Mouse (Mus musculus): Measurements from ENCODE around the gene Wnt5b. TPM values are rescaled to one million over a fixed set of nuclear protein-coding genes. Genes with fewer than 3 reads are reported as not detected.

The Wnt5b gene
- polyA plus RNA-seq, 1 experiment from 2014 or later: 5.8 TPM

GRCm38 (mm10) chr6:119472705-119473104, 71.4 kb downstream of the Wnt5b start:
- peaks cover 12% of the 10 kb centered on the region for H3K4me1 ChIP-seq (replicated peaks)
- H3K4me2 ChIP-seq: no peak overlapping the region
- H3K36me3 ChIP-seq: no peaks in the 10 kb centered on the region
- H3K9ac ChIP-seq: no peak overlapping the region
- 69% methylated on average over 3 of the region's 3 CpGs for WGBS
- no peaks in the 10 kb centered on the region for H3K27me3 ChIP-seq
- H3K27ac ChIP-seq: no peak overlapping the region
- no peak for ATAC-seq (replicated peaks; ENCODE audit: insufficient number of reproducible peaks, insufficient read depth, low FRiP score, low read depth)
- H3K9me3 ChIP-seq (replicated peaks): no peaks in the 10 kb centered on the region
- no peak overlapping the region for H3K4me3 ChIP-seq

- no peak overlapping the region for H3K9ac ChIP-seq
- no peak overlapping the region for H3K4me2 ChIP-seq
- ATAC-seq (replicated peaks; ENCODE audit: insufficient number of reproducible peaks, insufficient read depth, low FRiP score, low read depth): no peak
- peaks cover 13% of the 10 kb centered on the region for H3K4me1 ChIP-seq (replicated peaks)
- no peaks in the 10 kb centered on the region for H3K9me3 ChIP-seq (replicated peaks)
- H3K36me3 ChIP-seq: no peaks in the 10 kb centered on the region
- no peak overlapping the region for H3K4me3 ChIP-seq
- no peak overlapping the region for H3K27ac ChIP-seq
- H3K27me3 ChIP-seq: no peaks in the 10 kb centered on the region
- 29% methylated on average over 5 of the region's 5 CpGs for WGBS
These were observed 72.0 kb downstream of the Wnt5b start for GRCm38 (mm10) chr6:119472135-119472534.

- H3K4me3 ChIP-seq: no peak overlapping the region
- WGBS: 77% methylated on average over 3 of the region's 3 CpGs
- no peaks in the 10 kb centered on the region for H3K36me3 ChIP-seq
- H3K27me3 ChIP-seq: no peaks in the 10 kb centered on the region
- no peak overlapping the region for H3K9ac ChIP-seq
- no peak overlapping the region for H3K4me2 ChIP-seq
- no peaks in the 10 kb centered on the region for H3K9me3 ChIP-seq (replicated peaks)
- peaks cover 16% of the 10 kb centered on the region for H3K4me1 ChIP-seq (replicated peaks)
- ATAC-seq (replicated peaks; ENCODE audit: insufficient number of reproducible peaks, insufficient read depth, low FRiP score, low read depth): no peak
- H3K27ac ChIP-seq: no peak overlapping the region
These were observed 73.4 kb downstream of the Wnt5b start for GRCm38 (mm10) chr6:119470777-119471176.

GRCm38 (mm10) chr6:119467785-119468059, 76.4 kb downstream of the Wnt5b start:
- Histone ChIP-seq H3K9me3 (replicated peaks) (no peaks in the 10 kb centered on the region), H3K27me3 (no peaks in the 10 kb centered on the region), H3K36me3 (no peaks in the 10 kb centered on the region), H3K4me2 (no peak overlapping the region), H3K9ac (no peak overlapping the region), H3K27ac (peak overlapping the region; percentile 74), H3K4me3 (no peak overlapping the region), H3K4me1 (replicated peaks) (peaks cover 9% of the 10 kb centered on the region)
- no peak for ATAC-seq (replicated peaks; ENCODE audit: insufficient number of reproducible peaks, insufficient read depth, low FRiP score, low read depth)
- 73% methylated on average over 2 of the region's 2 CpGs for WGBS

GRCm38 (mm10) chr6:119466921-119467784, 77.0 kb downstream of the Wnt5b start:
- H3K4me3 ChIP-seq: no peak overlapping the region
- H3K4me2 ChIP-seq: no peak overlapping the region
- H3K9me3 ChIP-seq (replicated peaks): no peaks in the 10 kb centered on the region
- H3K4me1 ChIP-seq (replicated peaks): peaks cover 9% of the 10 kb centered on the region
- H3K27me3 ChIP-seq: no peaks in the 10 kb centered on the region
- no peak overlapping the region for H3K9ac ChIP-seq
- ATAC-seq (replicated peaks; ENCODE audit: insufficient number of reproducible peaks, insufficient read depth, low FRiP score, low read depth): no peak
- no peaks in the 10 kb centered on the region for H3K36me3 ChIP-seq
- WGBS: 35% methylated on average over 10 of the region's 10 CpGs
- peak overlapping the region; percentile 74 for H3K27ac ChIP-seq

GRCm38 (mm10) chr6:119466161-119466560, 78.0 kb downstream of the Wnt5b start:
- H3K36me3 ChIP-seq: no peaks in the 10 kb centered on the region
- H3K4me1 ChIP-seq (replicated peaks): peaks cover 9% of the 10 kb centered on the region
- H3K4me2 ChIP-seq: no peak overlapping the region
- no peak overlapping the region for H3K27ac ChIP-seq
- H3K4me3 ChIP-seq: no peak overlapping the region
- no peaks in the 10 kb centered on the region for H3K9me3 ChIP-seq (replicated peaks)
- ATAC-seq (replicated peaks; ENCODE audit: insufficient number of reproducible peaks, insufficient read depth, low FRiP score, low read depth): no peak
- WGBS: 88% methylated on average over 1 of the region's 1 CpGs
- no peaks in the 10 kb centered on the region for H3K27me3 ChIP-seq
- H3K9ac ChIP-seq: no peak overlapping the region

- no peak for ATAC-seq (replicated peaks; ENCODE audit: insufficient number of reproducible peaks, insufficient read depth, low FRiP score, low read depth)
- H3K36me3 ChIP-seq: no peaks in the 10 kb centered on the region
- H3K27me3 ChIP-seq: no peaks in the 10 kb centered on the region
- H3K4me2 ChIP-seq: no peak overlapping the region
- 76% methylated on average over 5 of the region's 5 CpGs for WGBS
- no peaks in the 10 kb centered on the region for H3K4me1 ChIP-seq (replicated peaks)
- no peak overlapping the region for H3K9ac ChIP-seq
- H3K27ac ChIP-seq: no peak overlapping the region
- no peaks in the 10 kb centered on the region for H3K9me3 ChIP-seq (replicated peaks)
- no peak overlapping the region for H3K4me3 ChIP-seq
These were observed 83.8 kb downstream of the Wnt5b start for GRCm38 (mm10) chr6:119460391-119460790.

GRCm38 (mm10) chr6:119459041-119459440, 85.1 kb downstream of the Wnt5b start:
- no peak for ATAC-seq (replicated peaks; ENCODE audit: insufficient number of reproducible peaks, insufficient read depth, low FRiP score, low read depth)

GRCm38 (mm10) chr6:119458166-119458565, 86.0 kb downstream of the Wnt5b start:
- 67% methylated on average over 8 of the region's 8 CpGs for WGBS
- H3K27ac ChIP-seq: no peak overlapping the region
- H3K4me3 ChIP-seq: no peak overlapping the region
- no peak for ATAC-seq (replicated peaks; ENCODE audit: insufficient number of reproducible peaks, insufficient read depth, low FRiP score, low read depth)
- H3K36me3 ChIP-seq: no peaks in the 10 kb centered on the region
- H3K27me3 ChIP-seq: no peaks in the 10 kb centered on the region
- H3K9me3 ChIP-seq (replicated peaks): no peaks in the 10 kb centered on the region
- peaks cover under 1% of the 10 kb centered on the region; the same call in 1 of the 2 replicates for H3K4me1 ChIP-seq (replicated peaks)
- no peak overlapping the region for H3K4me2 ChIP-seq
- no peak overlapping the region for H3K9ac ChIP-seq

More at GRCm38 (mm10) chr6:119459041-119459440, 85.1 kb downstream of the Wnt5b start:
- WGBS: 73% methylated on average over 4 of the region's 4 CpGs
- no peaks in the 10 kb centered on the region for H3K9me3 ChIP-seq (replicated peaks)
- H3K4me1 ChIP-seq (replicated peaks): no peaks in the 10 kb centered on the region; the same call in 1 of the 2 replicates
- H3K4me2 ChIP-seq: no peak overlapping the region
- H3K27me3 ChIP-seq: no peaks in the 10 kb centered on the region
- H3K27ac ChIP-seq: no peak overlapping the region
- no peak overlapping the region for H3K4me3 ChIP-seq
- H3K9ac ChIP-seq: no peak overlapping the region
- H3K36me3 ChIP-seq: no peaks in the 10 kb centered on the region

GRCm38 (mm10) chr6:119451981-119452499, 92.1 kb downstream of the Wnt5b start:
- Histone ChIP-seq H3K27ac (peak overlapping the region; percentile 79), H3K9me3 (replicated peaks) (no peaks in the 10 kb centered on the region), H3K4me1 (replicated peaks) (peaks cover 35% of the 10 kb centered on the region), H3K27me3 (no peaks in the 10 kb centered on the region), H3K4me3 (peak overlapping the region; percentile 51), H3K36me3 (no peaks in the 10 kb centered on the region), H3K4me2 (peak overlapping the region; percentile 82), H3K9ac (peak overlapping the region; percentile 52)
- WGBS: 2% methylated on average over 15 of the region's 15 CpGs
- peak; percentile 59 for ATAC-seq (replicated peaks; ENCODE audit: insufficient number of reproducible peaks, insufficient read depth, low FRiP score, low read depth)

GRCm38 (mm10) chr6:119450965-119451943, 92.9 kb downstream of the Wnt5b start:
- H3K9ac ChIP-seq: peak overlapping the region; percentile 52
- H3K4me2 ChIP-seq: peak overlapping the region; percentile 82
- 44% methylated on average over 14 of the region's 14 CpGs for WGBS
- no peaks in the 10 kb centered on the region for H3K36me3 ChIP-seq
- H3K27me3 ChIP-seq: no peaks in the 10 kb centered on the region
- no peaks in the 10 kb centered on the region for H3K9me3 ChIP-seq (replicated peaks)
- H3K4me3 ChIP-seq: peak overlapping the region; percentile 51
- peaks cover 37% of the 10 kb centered on the region for H3K4me1 ChIP-seq (replicated peaks)
- 0 out of 2 replicates have a peak overlapping the region, but pooled peaks have one; percentile 79 for H3K27ac ChIP-seq
- no peak for ATAC-seq (replicated peaks; ENCODE audit: insufficient number of reproducible peaks, insufficient read depth, low FRiP score, low read depth)

Measured in heart, embryonic 15.5 days (tissue).